Comparison of ENCODE assay signal across 12 mouse cellular contexts in the genomic region with DNA sequence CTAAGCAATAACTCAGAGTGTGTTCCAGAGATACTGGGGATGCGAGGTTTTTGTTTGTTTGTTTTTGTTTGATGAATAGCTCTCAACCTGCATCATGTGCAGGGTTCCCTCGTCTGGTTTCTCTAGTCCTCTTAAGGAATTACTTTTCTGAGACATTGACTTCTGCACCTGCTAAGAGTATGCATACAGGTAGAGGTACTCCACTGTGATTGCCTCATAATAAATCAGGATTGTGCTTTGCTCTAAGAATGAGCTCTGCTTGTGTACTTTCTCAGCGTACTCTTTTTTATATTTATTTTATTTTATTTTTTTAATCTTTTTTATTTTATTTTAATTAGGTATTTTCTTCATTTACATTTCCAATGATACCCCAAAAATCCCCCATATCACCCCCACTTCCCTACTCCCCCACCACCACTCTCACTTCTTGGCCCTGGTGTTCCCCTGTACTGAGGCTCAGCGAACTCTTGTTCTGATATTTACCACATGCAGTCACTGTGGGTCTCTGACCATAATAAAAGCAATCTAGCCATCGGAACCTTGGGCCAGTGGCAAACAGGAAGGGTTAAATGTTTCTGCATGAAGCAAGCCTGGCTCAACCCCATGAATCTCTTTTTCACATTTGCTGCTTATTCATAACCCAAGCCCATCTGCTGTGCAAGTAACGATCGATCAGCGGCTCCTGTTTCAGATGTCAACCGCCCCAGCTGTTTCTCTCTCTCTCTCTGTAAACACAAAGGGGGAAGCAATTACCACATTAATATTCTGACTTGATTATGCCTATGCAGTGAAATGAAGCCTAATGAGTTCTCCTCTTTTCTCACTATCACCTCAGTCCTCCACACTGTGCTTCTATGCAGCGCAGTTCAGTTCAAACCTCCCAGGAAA.
A peak's percentile ranks its signal among the peaks of the same experiment; 100 is the strongest.
DNase-seq lines count a peak whose midpoint lies in the region; ATAC-seq and TF ChIP-seq lines count a peak whose summit lies in the region.
"Had no signal": no experiment of that assay in that cellular context is flagged by ENCODE, and none has a peak within 500 bp of the region (broad histone marks: within the 10 kb centered on the region; RNA-seq: fewer than 3 reads in every experiment).

No protein-coding gene starts in this region.

- no peak overlapping the region for H3K9ac ChIP-seq in heart, postnatal 0 days (replicated peaks; ENCODE audit: low read depth, low read length)
- no peak overlapping the region for H3K9ac ChIP-seq in embryonic facial prominence, embryonic 11.5 days (replicated peaks; ENCODE audit: low read length)
- H3K9ac ChIP-seq in hindbrain, embryonic 12.5 days = no peak overlapping the region
- no peak overlapping the region for H3K9ac ChIP-seq in midbrain, embryonic 14.5 days (replicated peaks; ENCODE audit: low read length)

- ATAC-seq in heart, postnatal 0 days (ENCODE audit: insufficient read depth, low read depth) = no peak
- ATAC-seq in embryonic facial prominence, embryonic 11.5 days (replicated peaks; ENCODE audit: insufficient number of reproducible peaks, low FRiP score, low TSS enrichment, low read depth) = peak; percentile 72; the same call in 1 of the 2 replicates
- ATAC-seq in hindbrain, embryonic 12.5 days (ENCODE audit: low FRiP score) = peak; percentile 91
- peak; percentile 38 for ATAC-seq in midbrain, embryonic 14.5 days (ENCODE audit: low FRiP score, low TSS enrichment)
- ATAC-seq in inflammation-experienced regulatory T-cells, adult 6 months = no peak

- no peak overlapping the region for H3K4me2 ChIP-seq in heart, postnatal 0 days (ENCODE audit: low read depth, low read length)
- H3K4me2 ChIP-seq in embryonic facial prominence, embryonic 11.5 days (ENCODE audit: low read depth, low read length) = no peak overlapping the region
- H3K4me2 ChIP-seq in hindbrain, embryonic 12.5 days (replicated peaks) = no peak overlapping the region
- H3K4me2 ChIP-seq in midbrain, embryonic 14.5 days (ENCODE audit: low read length) = no peak overlapping the region
- H3K4me2 ChIP-seq: liver, embryonic 11.5 days had no signal

- no peaks in the 10 kb centered on the region for H3K36me3 ChIP-seq in heart, postnatal 0 days (replicated peaks; ENCODE audit: control insufficient read depth, insufficient read depth, low read length)
- no peaks in the 10 kb centered on the region for H3K36me3 ChIP-seq in embryonic facial prominence, embryonic 11.5 days (replicated peaks; ENCODE audit: control insufficient read depth, insufficient read depth, low read depth, low read length)
- H3K36me3 ChIP-seq in hindbrain, embryonic 12.5 days = no peaks in the 10 kb centered on the region
- no peaks in the 10 kb centered on the region for H3K36me3 ChIP-seq in midbrain, embryonic 14.5 days (ENCODE audit: control insufficient read depth, insufficient read depth, low read length)

- peak; percentile 4 for DNase-seq in heart, postnatal 0 days (ENCODE audit: low spot score)
- no peak for DNase-seq in heart, postnatal 4 days
- DNase-seq in embryonic facial prominence, embryonic 11.5 days (ENCODE audit: low spot score) = no peak
- peak; percentile 37 for DNase-seq in midbrain, embryonic 14.5 days
- no peak for DNase-seq in right cerebral cortex, adult 18-20 months
- no peak for DNase-seq in right cerebral cortex, postnatal 25 days
- DNase-seq: heart, adult 18-20 months; thymus, postnatal 14 days had no signal

- peaks cover 3% of the 10 kb centered on the region; the same call in 1 of the 2 replicates for H3K4me1 ChIP-seq in heart, postnatal 0 days (ENCODE audit: control insufficient read depth, insufficient read depth)
- no peaks in the 10 kb centered on the region for H3K4me1 ChIP-seq in embryonic facial prominence, embryonic 11.5 days (ENCODE audit: control insufficient read depth, insufficient read depth, low read length)
- peaks cover 7% of the 10 kb centered on the region; the same call in 1 of the 2 replicates for H3K4me1 ChIP-seq in hindbrain, embryonic 12.5 days
- no peaks in the 10 kb centered on the region for H3K4me1 ChIP-seq in midbrain, embryonic 14.5 days (ENCODE audit: control insufficient read depth, insufficient read depth, low read length)

- H3K27me3 ChIP-seq in heart, postnatal 0 days (ENCODE audit: control insufficient read depth, insufficient read depth, low read length) = no peaks in the 10 kb centered on the region
- no peaks in the 10 kb centered on the region for H3K27me3 ChIP-seq in embryonic facial prominence, embryonic 11.5 days (ENCODE audit: control insufficient read depth, insufficient read depth, low read length)
- H3K27me3 ChIP-seq in hindbrain, embryonic 12.5 days = no peaks in the 10 kb centered on the region
- H3K27me3 ChIP-seq in midbrain, embryonic 14.5 days (ENCODE audit: control insufficient read depth, insufficient read depth, low read length) = no peaks in the 10 kb centered on the region

- no peak for TF ChIP-seq CTCF in heart, postnatal 0 days (IDR thresholded peaks at IDR 0.05; ENCODE audit: low read depth)

- no peak for TF ChIP-seq EP300 in heart, postnatal 0 days (IDR thresholded peaks at IDR 0.05; ENCODE audit: low read depth)

- H3K9me3 ChIP-seq in heart, postnatal 0 days (replicated peaks; ENCODE audit: control insufficient read depth, low read length) = no peaks in the 10 kb centered on the region
- H3K9me3 ChIP-seq in embryonic facial prominence, embryonic 11.5 days (replicated peaks; ENCODE audit: control insufficient read depth, low read length) = no peaks in the 10 kb centered on the region
- H3K9me3 ChIP-seq in hindbrain, embryonic 12.5 days (replicated peaks) = no peaks in the 10 kb centered on the region
- no peaks in the 10 kb centered on the region for H3K9me3 ChIP-seq in midbrain, embryonic 14.5 days (ENCODE audit: control insufficient read depth, low read length)

- H3K4me3 ChIP-seq in heart, postnatal 0 days (ENCODE audit: low read depth, low read length) = no peak overlapping the region
- no peak overlapping the region for H3K4me3 ChIP-seq in embryonic facial prominence, embryonic 11.5 days (ENCODE audit: low read depth, low read length)
- H3K4me3 ChIP-seq in hindbrain, embryonic 12.5 days = no peak overlapping the region
- no peak overlapping the region for H3K4me3 ChIP-seq in midbrain, embryonic 14.5 days (replicated peaks; ENCODE audit: low read depth, low read length)

- WGBS in heart, postnatal 0 days = 84% methylated on average over 10 of the region's 10 CpGs
- 65% methylated on average over 10 of the region's 10 CpGs for WGBS in embryonic facial prominence, embryonic 11.5 days
- 57% methylated on average over 10 of the region's 10 CpGs for WGBS in hindbrain, embryonic 12.5 days
- WGBS in midbrain, embryonic 14.5 days = 70% methylated on average over 10 of the region's 10 CpGs

- no peak overlapping the region for H3K27ac ChIP-seq in heart, postnatal 0 days (ENCODE audit: low read depth)
- no peak overlapping the region for H3K27ac ChIP-seq in embryonic facial prominence, embryonic 11.5 days (replicated peaks; ENCODE audit: low read depth, low read length)
- peak overlapping the region; percentile 62 for H3K27ac ChIP-seq in hindbrain, embryonic 12.5 days
- H3K27ac ChIP-seq in midbrain, embryonic 14.5 days (replicated peaks; ENCODE audit: low read depth, low read length) = no peak overlapping the region
- H3K27ac ChIP-seq: macrophage had no signal

Comparison
In these comparisons a context has a peak if more than half of its experiments do, and no peak if none do; other contexts are left out.
1. DNase-seq: peak in heart, postnatal 0 days (single experiment) and midbrain, embryonic 14.5 days (single experiment); none in heart, postnatal 4 days (single experiment), embryonic facial prominence, embryonic 11.5 days (single experiment), right cerebral cortex, adult 18-20 months (single experiment) and right cerebral cortex, postnatal 25 days (single experiment).
2. ATAC-seq: peak in embryonic facial prominence, embryonic 11.5 days (single experiment), hindbrain, embryonic 12.5 days (single experiment) and midbrain, embryonic 14.5 days (single experiment); none in heart, postnatal 0 days (single experiment) and inflammation-experienced regulatory T-cells, adult 6 months (single experiment).